Mouse (Mus musculus) midbrain, postnatal 0 days (tissue): ENCODE results near the gene Ankmy1. TPM values are rescaled to one million over a fixed set of nuclear protein-coding genes. Genes with fewer than 3 reads are reported as not detected.
A peak's percentile ranks its signal among the peaks of the same experiment; 100 is the strongest.

Source experiments
- ATAC-seq: fragments of 200-750 bp; cut with Nextera tagmentation; 2 replicates; pipeline ENCODE4 v1.8.0; 2017; ENCODE audit warnings: moderate number of reproducible peaks, mild to moderate bottlenecking, moderate TSS enrichment, moderate library complexity; ENCODE audit not compliant: low FRiP score
- DNase-seq: peaks from one replicate; pipeline ENCODE4 v3.0.0-alpha.2; 2015; ENCODE audit warnings: low spot score
- H3K27ac ChIP-seq: fragments of 300-500 bp; sonication (generic); 2 replicates; pipeline ENCODE4 v1.5.1; 2014; ENCODE audit warnings: low read depth, mild to moderate bottlenecking, low read length, mixed read lengths
- H3K27me3 ChIP-seq: fragments of 300-500 bp; sonication (generic); 2 replicates; pipeline ENCODE4 v1.6.1; 2014; ENCODE audit warnings: low read length, control low read depth, mixed read lengths; ENCODE audit not compliant: insufficient read depth
- H3K36me3 ChIP-seq: fragments of 300-500 bp; sonication (generic); 2 replicates; pipeline ENCODE4 v1.6.1; 2014; ENCODE audit warnings: low read length, control low read depth, mixed read lengths; ENCODE audit not compliant: insufficient read depth
- H3K4me1 ChIP-seq: fragments of 300-500 bp; sonication (generic); 2 replicates; pipeline ENCODE4 v1.6.1; 2014; ENCODE audit warnings: mild to moderate bottlenecking, control low read depth, antibody characterized with exemption, low read length, mixed read lengths; ENCODE audit not compliant: insufficient read depth
- H3K4me2 ChIP-seq: fragments of 300-500 bp; sonication (generic); 2 replicates; pipeline ENCODE4 v1.6.1; 2014; ENCODE audit warnings: low read depth, mild to moderate bottlenecking, low read length, mixed read lengths; ENCODE audit not compliant: poor library complexity, severe bottlenecking
- H3K4me3 ChIP-seq: fragments of 300-500 bp; sonication (generic); 2 replicates; pipeline ENCODE4 v1.5.1; 2014; ENCODE audit warnings: low read depth, mild to moderate bottlenecking, low read length, moderate library complexity
- H3K9ac ChIP-seq: fragments of 300-500 bp; sonication (generic); replicated peaks from 2 replicates; pipeline ENCODE4 v1.6.1; 2014; ENCODE audit warnings: mild to moderate bottlenecking, low read length, moderate library complexity, mixed read lengths; ENCODE audit not compliant: poor library complexity, severe bottlenecking
- H3K9me3 ChIP-seq: fragments of 300-500 bp; sonication (generic); 2 replicates; pipeline ENCODE4 v1.6.1; 2016; ENCODE audit warnings: low read length, control low read depth
- CTCF ChIP-seq: IDR thresholded peaks from 2 replicates; pipeline ENCODE4 v1.5.1; 2016; ENCODE audit warnings: antibody characterized with exemption, mild to moderate bottlenecking
- WGBS: fragments of 180-500 bp; shearing (Covaris S2); extraction: QIAGEN DNeasy Blood & Tissue Kit; methylation state at CpG from one replicate; pipeline ENCODE4 v1.1.7; 2014; 5-methylcytosine and 5-hydroxymethylcytosine counted together
- polyA plus RNA-seq: library from polyadenylated mRNA; unstranded; fragments of >200 nt; fragmentation: Nextera tagmentation; extraction: Ambion mirVana; gene quantifications from 2 replicates; pipeline ENCODE4 v1.2.1, GENCODE M21; 2015
- total RNA-seq: library from RNA; depleted of rRNA; stranded (reverse); fragments of >200 nt; gene quantifications from 2 replicates; pipeline ENCODE4 v1.2.3, GENCODE M21; 2014

Ankmy1 gene
- total and polyA plus RNA-seq, 2 experiments from 2014 or later: 0.56 TPM; not detected in 1

- Histone ChIP-seq H3K4me1 (peaks cover 16% of the 10 kb centered on the region), H3K4me3 (peak overlapping the region; percentile 86), H3K36me3 (peaks cover 11% of the 10 kb centered on the region; the same call in 1 of the 2 replicates), H3K27ac (peak overlapping the region; percentile 96), H3K9me3 (no peaks in the 10 kb centered on the region), H3K9ac (peak overlapping the region; percentile 90), H3K4me2 (peak overlapping the region; percentile 82), H3K27me3 (no peaks in the 10 kb centered on the region)
- DNase-seq: no peak
- no peak for ATAC-seq
- no peak for TF ChIP-seq CTCF
- WGBS: 81% methylated on average over 4 of the region's 4 CpGs
These were observed 30.9 kb upstream of the Ankmy1 start for GRCm38 (mm10) chr1:92933611-92934010.

GRCm38 (mm10) chr1:92930171-92930706 lies 27.5 kb upstream of the Ankmy1 start:
- Histone ChIP-seq H3K9ac (no peak overlapping the region), H3K4me2 (no peak overlapping the region), H3K4me3 (no peak overlapping the region), H3K4me1 (no peaks in the 10 kb centered on the region; the same call in 1 of the 2 replicates), H3K36me3 (no peaks in the 10 kb centered on the region), H3K27me3 (no peaks in the 10 kb centered on the region), H3K9me3 (no peaks in the 10 kb centered on the region), H3K27ac (no peak overlapping the region)
- no peak for TF ChIP-seq CTCF
- ATAC-seq (no peak), DNase-seq (no peak)
- 28% methylated on average over 1 of the region's 1 CpGs for WGBS

GRCm38 (mm10) chr1:92921496-92921895 lies 18.8 kb upstream of the Ankmy1 start:
- no peak overlapping the region for H3K4me3 ChIP-seq
- no peaks in the 10 kb centered on the region for H3K4me1 ChIP-seq
- no peaks in the 10 kb centered on the region for H3K27me3 ChIP-seq
- no peak overlapping the region for H3K9ac ChIP-seq
- DNase-seq (no peak), ATAC-seq (no peak)
- no peak overlapping the region for H3K27ac ChIP-seq
- no peaks in the 10 kb centered on the region for H3K9me3 ChIP-seq
- H3K4me2 ChIP-seq: no peak overlapping the region
- WGBS: 92% methylated on average over 4 of the region's 4 CpGs
- H3K36me3 ChIP-seq: peaks cover 48% of the 10 kb centered on the region
- TF ChIP-seq CTCF: no peak

GRCm38 (mm10) chr1:92920474-92921200 lies 17.9 kb upstream of the Ankmy1 start:
- Histone ChIP-seq H3K4me2 (no peak overlapping the region), H3K36me3 (peaks cover 56% of the 10 kb centered on the region), H3K9ac (no peak overlapping the region), H3K4me3 (no peak overlapping the region), H3K4me1 (no peaks in the 10 kb centered on the region), H3K27ac (no peak overlapping the region), H3K9me3 (no peaks in the 10 kb centered on the region), H3K27me3 (no peaks in the 10 kb centered on the region)
- DNase-seq (no peak), ATAC-seq (no peak)
- TF ChIP-seq CTCF: no peak
- 84% methylated on average over 7 of the region's 7 CpGs for WGBS

- H3K9ac ChIP-seq: no peak overlapping the region
- no peak overlapping the region for H3K4me2 ChIP-seq
- no peaks in the 10 kb centered on the region for H3K9me3 ChIP-seq
- no peak overlapping the region for H3K4me3 ChIP-seq
- ATAC-seq: no peak
- peaks cover 63% of the 10 kb centered on the region for H3K36me3 ChIP-seq
- H3K27me3 ChIP-seq: no peaks in the 10 kb centered on the region
- 83% methylated on average over 12 of the region's 12 CpGs for WGBS
- TF ChIP-seq CTCF: no peak
- H3K4me1 ChIP-seq: no peaks in the 10 kb centered on the region
- no peak for DNase-seq
- H3K27ac ChIP-seq: no peak overlapping the region
These were observed 17.1 kb upstream of the Ankmy1 start for GRCm38 (mm10) chr1:92919775-92920174.

GRCm38 (mm10) chr1:92919151-92919550 lies 16.4 kb upstream of the Ankmy1 start:
- no peak overlapping the region for H3K27ac ChIP-seq

More at GRCm38 (mm10) chr1:92919151-92919550, 16.4 kb upstream of the Ankmy1 start:
- ATAC-seq (no peak), DNase-seq (no peak)
- Histone ChIP-seq H3K4me1 (no peaks in the 10 kb centered on the region), H3K27me3 (no peaks in the 10 kb centered on the region), H3K4me2 (no peak overlapping the region), H3K9me3 (no peaks in the 10 kb centered on the region), H3K36me3 (peaks cover 69% of the 10 kb centered on the region), H3K9ac (no peak overlapping the region), H3K4me3 (no peak overlapping the region)
- TF ChIP-seq CTCF: no peak
- 97% methylated on average over 11 of the region's 11 CpGs for WGBS
